Mouse (Mus musculus) liver, embryonic 15.5 days (tissue): ENCODE data around the gene Papss2. TPM values are rescaled to one million over a fixed set of nuclear protein-coding genes. Genes with fewer than 3 reads are reported as not detected.

Experiments used
- ATAC-seq: fragments of 200-750 bp; cut with Nextera tagmentation; 2 replicates; pipeline ENCODE4 v1.8.0; 2017; ENCODE audit warnings: moderate number of reproducible peaks, mild to moderate bottlenecking, moderate library complexity; ENCODE audit not compliant: insufficient read depth
- H3K27ac ChIP-seq: fragments of 300-500 bp; sonication (generic); replicated peaks from 2 replicates; pipeline ENCODE4 v1.5.1; 2015; ENCODE audit warnings: mild to moderate bottlenecking, inconsistent platforms
- H3K27me3 ChIP-seq: fragments of 300-500 bp; sonication (generic); 2 replicates; pipeline ENCODE4 v1.6.1; 2015; ENCODE audit warnings: mild to moderate bottlenecking, inconsistent platforms
- H3K36me3 ChIP-seq: fragments of 300-500 bp; sonication (generic); replicated peaks from 2 replicates; pipeline ENCODE4 v1.6.1; 2015; ENCODE audit warnings: moderate library complexity, mild to moderate bottlenecking, inconsistent platforms
- H3K4me1 ChIP-seq: fragments of 300-500 bp; sonication (generic); replicated peaks from 2 replicates; pipeline ENCODE4 v1.6.1; 2015; ENCODE audit warnings: inconsistent platforms
- H3K4me2 ChIP-seq: fragments of 300-500 bp; sonication (generic); 2 replicates; pipeline ENCODE4 v1.6.1; 2015; ENCODE audit warnings: moderate library complexity, mild to moderate bottlenecking, inconsistent platforms
- H3K4me3 ChIP-seq: fragments of 300-500 bp; sonication (generic); replicated peaks from 2 replicates; pipeline ENCODE4 v1.5.1; 2015; ENCODE audit warnings: mild to moderate bottlenecking, inconsistent platforms
- H3K9ac ChIP-seq: fragments of 300-500 bp; sonication (generic); 2 replicates; pipeline ENCODE4 v1.6.1; 2015; ENCODE audit warnings: moderate library complexity, mild to moderate bottlenecking, inconsistent platforms
- H3K9me3 ChIP-seq: fragments of 300-500 bp; sonication (generic); replicated peaks from 2 replicates; pipeline ENCODE4 v1.6.1; 2016; ENCODE audit warnings: inconsistent platforms
- WGBS: fragments of 180-500 bp; shearing (Covaris S2); methylation state at CpG from one replicate; pipeline ENCODE4 v1.1.7; 2015; ENCODE audit warnings: mixed read lengths; ENCODE audit not compliant: insufficient replicate concordance; 5-methylcytosine and 5-hydroxymethylcytosine counted together
- polyA plus RNA-seq: library from polyadenylated mRNA; unstranded; fragments of >200 nt; fragmentation: Nextera tagmentation; extraction: Ambion mirVana; gene quantifications from 2 replicates; pipeline ENCODE4 v1.2.1, GENCODE M21; 2015

Papss2 gene
- polyA plus RNA-seq, 1 experiment from 2014 or later, result 5.9 TPM

DNA sequence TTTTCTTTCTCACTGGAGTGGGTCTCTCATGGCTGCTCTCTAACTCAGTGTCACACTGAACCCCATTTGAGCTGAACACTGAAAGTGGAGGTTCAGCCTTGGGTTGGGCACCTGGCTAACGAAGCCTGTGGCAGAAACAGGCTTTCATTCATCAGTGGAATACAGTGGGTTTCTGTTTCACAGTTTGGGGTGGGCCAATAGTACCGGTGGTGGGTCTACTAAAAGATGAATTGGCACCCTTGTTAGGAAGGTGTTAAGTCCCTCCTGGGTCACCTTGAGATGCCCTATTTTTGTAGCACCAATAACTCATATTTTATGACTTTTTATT is 19.1 kb downstream of the Papss2 start:
- WGBS, result 57% methylated on average over 2 of the region's 2 CpGs
- 0 out of 2 replicates have a peak, but pooled peaks cover 5% of the 10 kb centered on the region for H3K4me1 ChIP-seq
- no peaks in the 10 kb centered on the region for H3K27me3 ChIP-seq
- H3K36me3 ChIP-seq, result no peaks in the 10 kb centered on the region
- H3K9ac ChIP-seq, result no peak overlapping the region
- H3K4me2 ChIP-seq, result no peak overlapping the region
- H3K4me3 ChIP-seq, result no peak overlapping the region
- ATAC-seq, result no peak
- no peaks in the 10 kb centered on the region for H3K9me3 ChIP-seq
- H3K27ac ChIP-seq, result no peak overlapping the region

DNA sequence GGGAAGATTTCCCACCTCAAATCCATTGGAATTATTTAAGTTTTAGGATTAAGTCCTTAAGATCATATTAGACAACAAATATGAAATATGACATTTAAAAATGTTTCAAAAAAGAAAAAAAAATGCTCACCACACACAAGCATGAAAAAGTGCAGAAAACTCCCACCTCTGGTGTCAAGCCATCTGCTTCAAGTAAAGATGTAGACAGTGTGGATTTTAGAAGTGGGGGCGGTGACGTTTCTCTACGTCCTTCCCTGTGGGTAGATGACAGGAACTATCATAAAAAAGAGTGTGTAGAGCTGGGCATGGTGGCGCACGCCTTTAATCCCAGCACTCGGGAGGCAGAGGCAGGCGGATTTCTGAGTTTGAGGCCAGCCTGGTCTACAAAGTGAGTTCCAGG is 21.1 kb downstream of the Papss2 start:
- no peaks in the 10 kb centered on the region for H3K36me3 ChIP-seq
- no peak overlapping the region for H3K9ac ChIP-seq
- H3K9me3 ChIP-seq, result no peaks in the 10 kb centered on the region
- no peak for ATAC-seq
- 74% methylated on average over 7 of the region's 7 CpGs for WGBS
- H3K4me2 ChIP-seq, result no peak overlapping the region
- 0 out of 2 replicates have a peak, but pooled peaks cover 5% of the 10 kb centered on the region for H3K4me1 ChIP-seq
- no peaks in the 10 kb centered on the region for H3K27me3 ChIP-seq
- no peak overlapping the region for H3K4me3 ChIP-seq
- H3K27ac ChIP-seq, result no peak overlapping the region

DNA sequence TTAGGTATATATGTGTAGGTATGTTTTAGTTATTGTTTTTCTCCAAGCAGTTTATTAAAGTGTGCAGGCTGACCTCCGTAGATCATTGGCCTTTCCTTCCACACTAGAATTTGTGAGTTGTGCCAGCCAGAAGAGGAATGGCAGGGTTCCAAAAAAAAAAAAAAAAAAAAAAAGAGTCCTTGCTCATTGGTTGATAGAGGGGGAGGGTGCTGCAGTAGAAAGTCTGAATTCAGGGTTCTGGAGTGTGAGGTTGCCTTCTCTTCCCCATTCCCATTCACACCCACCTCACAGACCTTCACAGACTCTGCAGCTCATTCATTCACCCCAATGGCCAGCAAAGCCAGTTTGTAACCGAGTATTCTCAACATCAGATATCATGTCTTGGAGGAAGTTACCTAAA is 24.1 kb downstream of the Papss2 start:
- no peak overlapping the region for H3K4me3 ChIP-seq
- no peaks in the 10 kb centered on the region for H3K36me3 ChIP-seq
- 65% methylated on average over 2 of the region's 2 CpGs for WGBS
- H3K9ac ChIP-seq, result no peak overlapping the region
- H3K9me3 ChIP-seq, result no peaks in the 10 kb centered on the region
- H3K4me1 ChIP-seq, result no peaks in the 10 kb centered on the region
- H3K4me2 ChIP-seq, result no peak overlapping the region
- no peak for ATAC-seq
- no peaks in the 10 kb centered on the region for H3K27me3 ChIP-seq
- no peak overlapping the region for H3K27ac ChIP-seq

DNA sequence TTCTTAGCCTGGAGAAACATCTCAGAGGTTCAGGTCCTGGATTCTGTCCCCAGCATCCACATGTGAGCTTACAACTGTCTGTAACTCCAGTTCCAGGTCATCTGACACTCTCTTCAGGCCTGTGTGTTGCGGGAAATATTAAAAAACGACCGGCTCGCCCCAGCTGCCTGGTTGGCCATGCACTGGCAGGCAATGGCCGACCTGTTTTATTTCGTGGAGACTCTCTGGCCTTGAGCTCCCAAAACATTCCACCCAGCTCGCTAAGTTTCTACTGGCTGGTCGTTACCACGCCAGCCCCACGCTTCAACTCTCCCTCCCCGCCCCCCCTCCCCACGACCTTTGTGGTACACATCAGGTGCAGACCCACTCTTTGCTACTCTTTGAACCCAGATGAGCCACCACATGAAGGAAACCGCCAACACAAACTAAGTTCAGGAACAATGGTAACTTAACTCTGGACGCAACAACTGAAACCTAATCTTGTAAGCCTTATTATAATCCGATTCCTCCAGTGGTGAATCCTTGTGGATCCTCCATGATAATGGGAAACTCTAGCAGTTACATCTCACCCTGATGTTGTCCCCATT is 25.4 kb downstream of the Papss2 start:
- Histone ChIP-seq H3K36me3 (no peaks in the 10 kb centered on the region), H3K27me3 (no peaks in the 10 kb centered on the region), H3K9ac (no peak overlapping the region), H3K4me3 (no peak overlapping the region), H3K27ac (no peak overlapping the region), H3K4me1 (no peaks in the 10 kb centered on the region), H3K9me3 (no peaks in the 10 kb centered on the region), H3K4me2 (no peak overlapping the region)
- 76% methylated on average over 15 of the region's 15 CpGs for WGBS
- ATAC-seq, result no peak

GRCm38 (mm10) chr19:32622142-32622541 is 26.6 kb downstream of the Papss2 start:
- no peaks in the 10 kb centered on the region for H3K27me3 ChIP-seq
- no peaks in the 10 kb centered on the region for H3K9me3 ChIP-seq
- no peak overlapping the region for H3K4me2 ChIP-seq
- H3K4me1 ChIP-seq, result no peaks in the 10 kb centered on the region
- H3K9ac ChIP-seq, result no peak overlapping the region
- no peak overlapping the region for H3K4me3 ChIP-seq
- WGBS, result 50% methylated on average over 3 of the region's 3 CpGs
- no peak for ATAC-seq
- H3K27ac ChIP-seq, result no peak overlapping the region
- no peaks in the 10 kb centered on the region for H3K36me3 ChIP-seq

DNA sequence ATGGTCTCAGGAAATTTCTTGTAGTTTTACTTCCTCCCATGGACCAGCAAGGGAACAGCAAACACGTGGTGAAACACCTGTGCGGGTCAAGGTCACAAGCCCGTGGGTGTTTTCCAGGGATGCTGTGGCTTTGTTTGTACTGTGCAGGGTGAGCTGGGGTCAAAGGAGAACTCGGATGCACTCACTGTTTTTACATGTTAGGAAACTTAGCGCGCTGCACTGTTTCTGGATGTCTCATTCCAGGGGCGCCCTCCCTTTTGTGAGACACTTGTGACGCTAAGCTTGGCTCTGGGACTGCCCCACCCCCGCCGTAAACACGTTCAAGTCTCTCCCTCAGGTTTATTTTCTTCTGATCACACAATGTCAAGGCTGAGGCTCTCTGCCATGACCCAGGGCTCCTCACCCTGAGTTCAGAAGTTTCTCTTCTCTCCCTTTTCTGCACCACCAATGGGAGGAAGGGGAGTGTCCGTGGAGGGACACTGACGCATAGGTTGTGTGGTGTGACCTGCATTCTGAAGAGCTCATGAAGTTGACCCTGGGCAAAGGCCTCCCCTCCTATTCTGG is 31.3 kb downstream of the Papss2 start:
- no peak overlapping the region for H3K4me3 ChIP-seq
- WGBS, result 55% methylated on average over 13 of the region's 13 CpGs
- no peaks in the 10 kb centered on the region for H3K4me1 ChIP-seq
- no peaks in the 10 kb centered on the region for H3K27me3 ChIP-seq
- H3K27ac ChIP-seq, result peak overlapping the region; percentile 67
- H3K9me3 ChIP-seq, result no peaks in the 10 kb centered on the region
- ATAC-seq, result peak; percentile 84
- H3K36me3 ChIP-seq, result no peaks in the 10 kb centered on the region
- H3K9ac ChIP-seq, result no peak overlapping the region
- H3K4me2 ChIP-seq, result 0 out of 2 replicates have a peak overlapping the region, but pooled peaks have one; percentile 25

GRCm38 (mm10) chr19:32627631-32628030 is 32.0 kb downstream of the Papss2 start:
- Histone ChIP-seq H3K27me3 (no peaks in the 10 kb centered on the region), H3K27ac (peak overlapping the region; percentile 67), H3K36me3 (no peaks in the 10 kb centered on the region), H3K4me1 (no peaks in the 10 kb centered on the region), H3K4me2 (peak overlapping the region; percentile 25; the same call in 1 of the 2 replicates), H3K4me3 (no peak overlapping the region), H3K9me3 (no peaks in the 10 kb centered on the region), H3K9ac (no peak overlapping the region)
- 50% methylated on average over 4 of the region's 4 CpGs for WGBS
- no peak for ATAC-seq

GRCm38 (mm10) chr19:32628572-32629132 is 33.1 kb downstream of the Papss2 start:
- no peak for ATAC-seq
- 64% methylated on average over 7 of the region's 7 CpGs for WGBS
- H3K4me1 ChIP-seq, result no peaks in the 10 kb centered on the region
- H3K36me3 ChIP-seq, result no peaks in the 10 kb centered on the region
- no peak overlapping the region for H3K4me2 ChIP-seq
- H3K9me3 ChIP-seq, result no peaks in the 10 kb centered on the region
- H3K27me3 ChIP-seq, result no peaks in the 10 kb centered on the region
- no peak overlapping the region for H3K27ac ChIP-seq
- H3K9ac ChIP-seq, result no peak overlapping the region
- no peak overlapping the region for H3K4me3 ChIP-seq

- no peaks in the 10 kb centered on the region for H3K9me3 ChIP-seq
- no peak for ATAC-seq
- no peaks in the 10 kb centered on the region for H3K27me3 ChIP-seq
- H3K4me2 ChIP-seq, result no peak overlapping the region
- no peak overlapping the region for H3K9ac ChIP-seq
- no peaks in the 10 kb centered on the region for H3K36me3 ChIP-seq
- no peak overlapping the region for H3K27ac ChIP-seq
- peaks cover 22% of the 10 kb centered on the region for H3K4me1 ChIP-seq
- 59% methylated on average over 8 of the region's 8 CpGs for WGBS
- no peak overlapping the region for H3K4me3 ChIP-seq
These were observed 39.3 kb downstream of the Papss2 start for GRCm38 (mm10) chr19:32634916-32635315.

GRCm38 (mm10) chr19:32637357-32638275 is 42.0 kb downstream of the Papss2 start:
- Histone ChIP-seq H3K4me2 (peak overlapping the region; percentile 46), H3K4me3 (0 out of 2 replicates have a peak overlapping the region, but pooled peaks have one; percentile 15), H3K4me1 (peaks cover 22% of the 10 kb centered on the region), H3K36me3 (no peaks in the 10 kb centered on the region), H3K27ac (peak overlapping the region; percentile 78), H3K27me3 (no peaks in the 10 kb centered on the region), H3K9me3 (no peaks in the 10 kb centered on the region), H3K9ac (no peak overlapping the region)
- peak; percentile 84 for ATAC-seq
- 22% methylated on average over 16 of the region's 16 CpGs for WGBS
